Mouse (Mus musculus) hindbrain, embryonic 16.5 days (tissue): ENCODE measurements around the gene Ybx3. TPM values are rescaled to one million over a fixed set of nuclear protein-coding genes. Genes with fewer than 3 reads are reported as not detected.

Experiments used
- ATAC-seq: fragments of 200-750 bp; cut with Nextera tagmentation; 2 replicates; pipeline ENCODE4 v1.8.0; 2017; ENCODE audit warnings: moderate TSS enrichment, moderate library complexity
- H3K27ac ChIP-seq: fragments of 300-500 bp; sonication (generic); 2 replicates; pipeline ENCODE4 v1.5.1; 2014; ENCODE audit warnings: low read depth, mild to moderate bottlenecking, control low read depth, low read length, moderate library complexity
- H3K27me3 ChIP-seq: fragments of 300-500 bp; sonication (generic); replicated peaks from 2 replicates; pipeline ENCODE4 v1.6.1; 2014; ENCODE audit warnings: low read length; ENCODE audit not compliant: control insufficient read depth, insufficient read depth
- H3K36me3 ChIP-seq: fragments of 300-500 bp; sonication (generic); 2 replicates; pipeline ENCODE4 v1.6.1; 2014; ENCODE audit warnings: mild to moderate bottlenecking, low read length, moderate library complexity, mixed read lengths; ENCODE audit not compliant: control insufficient read depth, insufficient read depth
- H3K4me1 ChIP-seq: fragments of 300-500 bp; sonication (generic); 2 replicates; pipeline ENCODE4 v1.6.1; 2014; ENCODE audit warnings: low read depth, low read length; ENCODE audit not compliant: control insufficient read depth, insufficient read depth
- H3K4me2 ChIP-seq: fragments of 300-500 bp; sonication (generic); 2 replicates; pipeline ENCODE4 v1.6.1; 2014; ENCODE audit warnings: mild to moderate bottlenecking, low read length, control low read depth, moderate library complexity
- H3K4me3 ChIP-seq: fragments of 300-500 bp; sonication (generic); 2 replicates; pipeline ENCODE4 v1.5.1; 2014; ENCODE audit warnings: mild to moderate bottlenecking, low read length, control low read depth, moderate library complexity
- H3K9ac ChIP-seq: fragments of 300-500 bp; sonication (generic); 2 replicates; pipeline ENCODE4 v1.6.1; 2014; ENCODE audit warnings: low read depth, mild to moderate bottlenecking, control low read depth, low read length, moderate library complexity
- H3K9me3 ChIP-seq: fragments of 300-500 bp; sonication (generic); 2 replicates; pipeline ENCODE4 v1.6.1; 2014; ENCODE audit warnings: mild to moderate bottlenecking, low read length, moderate library complexity; ENCODE audit not compliant: control insufficient read depth
- WGBS: fragments of 180-500 bp; shearing (Covaris S2); extraction: QIAGEN DNeasy Blood & Tissue Kit; methylation state at CpG from one replicate; pipeline ENCODE4 v1.1.7; 2014; 5-methylcytosine and 5-hydroxymethylcytosine counted together
- polyA plus RNA-seq: library from polyadenylated mRNA; unstranded; fragments of >200 nt; fragmentation: Nextera tagmentation; extraction: Ambion mirVana; gene quantifications from 2 replicates; pipeline ENCODE4 v1.2.1, GENCODE M21; 2015

Ybx3 gene
- polyA plus RNA-seq, 1 experiment from 2014 or later = 23.5 TPM

- Histone ChIP-seq H3K27ac (no peak overlapping the region), H3K4me3 (no peak overlapping the region), H3K27me3 (no peaks in the 10 kb centered on the region), H3K4me2 (no peak overlapping the region), H3K9me3 (no peaks in the 10 kb centered on the region), H3K36me3 (peaks cover 32% of the 10 kb centered on the region), H3K4me1 (no peaks in the 10 kb centered on the region), H3K9ac (no peak overlapping the region)
- 88% methylated on average over 13 of the region's 13 CpGs for WGBS
- ATAC-seq = no peak
These were observed 13.5 kb downstream of the Ybx3 start for GRCm38 (mm10) chr6:131374594-131375340.

GRCm38 (mm10) chr6:131373160-131373559, 15.1 kb downstream of the Ybx3 start:
- Histone ChIP-seq H3K4me3 (no peak overlapping the region), H3K9me3 (no peaks in the 10 kb centered on the region), H3K4me2 (no peak overlapping the region), H3K9ac (no peak overlapping the region), H3K27ac (no peak overlapping the region), H3K27me3 (no peaks in the 10 kb centered on the region), H3K36me3 (peaks cover 23% of the 10 kb centered on the region), H3K4me1 (no peaks in the 10 kb centered on the region)
- no peak for ATAC-seq
- 95% methylated on average over 5 of the region's 5 CpGs for WGBS

GRCm38 (mm10) chr6:131370767-131371166, 17.5 kb downstream of the Ybx3 start:
- H3K27ac ChIP-seq = no peak overlapping the region
- H3K4me3 ChIP-seq = no peak overlapping the region
- H3K27me3 ChIP-seq = no peaks in the 10 kb centered on the region
- 97% methylated on average over 5 of the region's 5 CpGs for WGBS
- H3K9ac ChIP-seq = no peak overlapping the region
- peaks cover 24% of the 10 kb centered on the region for H3K36me3 ChIP-seq
- H3K9me3 ChIP-seq = no peaks in the 10 kb centered on the region
- no peaks in the 10 kb centered on the region for H3K4me1 ChIP-seq
- no peak for ATAC-seq
- no peak overlapping the region for H3K4me2 ChIP-seq

GRCm38 (mm10) chr6:131369866-131370616, 18.2 kb downstream of the Ybx3 start:
- Histone ChIP-seq H3K27me3 (no peaks in the 10 kb centered on the region), H3K9ac (no peak overlapping the region), H3K27ac (no peak overlapping the region), H3K4me1 (no peaks in the 10 kb centered on the region), H3K4me3 (no peak overlapping the region), H3K36me3 (peaks cover 19% of the 10 kb centered on the region), H3K9me3 (no peaks in the 10 kb centered on the region), H3K4me2 (no peak overlapping the region)
- no peak for ATAC-seq
- WGBS = 81% methylated on average over 8 of the region's 8 CpGs

- no peak overlapping the region for H3K4me3 ChIP-seq
- no peaks in the 10 kb centered on the region for H3K4me1 ChIP-seq
- no peak overlapping the region for H3K9ac ChIP-seq
- ATAC-seq = peak; percentile 61; the same call in 1 of the 2 replicates
- peaks cover 30% of the 10 kb centered on the region for H3K36me3 ChIP-seq
- no peaks in the 10 kb centered on the region for H3K27me3 ChIP-seq
- no peak overlapping the region for H3K27ac ChIP-seq
- 51% methylated on average over 4 of the region's 4 CpGs for WGBS
- no peaks in the 10 kb centered on the region for H3K9me3 ChIP-seq
- no peak overlapping the region for H3K4me2 ChIP-seq
These were observed 21.2 kb downstream of the Ybx3 start for GRCm38 (mm10) chr6:131367101-131367500.

GRCm38 (mm10) chr6:131364353-131364752, 23.9 kb downstream of the Ybx3 start:
- Histone ChIP-seq H3K4me3 (no peak overlapping the region), H3K9me3 (no peaks in the 10 kb centered on the region), H3K27me3 (no peaks in the 10 kb centered on the region), H3K9ac (no peak overlapping the region), H3K27ac (no peak overlapping the region), H3K4me2 (no peak overlapping the region), H3K36me3 (peaks cover 27% of the 10 kb centered on the region), H3K4me1 (no peaks in the 10 kb centered on the region)
- ATAC-seq = no peak
- WGBS = 92% methylated on average over 2 of the region's 2 CpGs

- Histone ChIP-seq H3K4me1 (no peaks in the 10 kb centered on the region), H3K9me3 (no peaks in the 10 kb centered on the region), H3K4me2 (no peak overlapping the region), H3K4me3 (no peak overlapping the region), H3K9ac (no peak overlapping the region), H3K27ac (no peak overlapping the region), H3K27me3 (no peaks in the 10 kb centered on the region), H3K36me3 (peaks cover 24% of the 10 kb centered on the region)
- 87% methylated on average over 7 of the region's 7 CpGs for WGBS
- ATAC-seq = no peak
These were observed 25.1 kb downstream of the Ybx3 start for GRCm38 (mm10) chr6:131362987-131363765.

- 80% methylated on average over 5 of the region's 5 CpGs for WGBS
- H3K36me3 ChIP-seq = peaks cover 15% of the 10 kb centered on the region
- no peak overlapping the region for H3K27ac ChIP-seq
- no peak overlapping the region for H3K4me3 ChIP-seq
- H3K9me3 ChIP-seq = no peaks in the 10 kb centered on the region
- no peak overlapping the region for H3K9ac ChIP-seq
- ATAC-seq = no peak
- no peaks in the 10 kb centered on the region for H3K27me3 ChIP-seq
- H3K4me1 ChIP-seq = no peaks in the 10 kb centered on the region
- no peak overlapping the region for H3K4me2 ChIP-seq
These were observed 27.6 kb downstream of the Ybx3 start for GRCm38 (mm10) chr6:131360693-131361092.

GRCm38 (mm10) chr6:131359543-131359942, 28.7 kb downstream of the Ybx3 start:
- no peaks in the 10 kb centered on the region for H3K27me3 ChIP-seq
- no peak overlapping the region for H3K4me3 ChIP-seq
- ATAC-seq = no peak
- peaks cover 12% of the 10 kb centered on the region for H3K36me3 ChIP-seq
- no peaks in the 10 kb centered on the region for H3K4me1 ChIP-seq
- H3K9ac ChIP-seq = no peak overlapping the region
- H3K27ac ChIP-seq = no peak overlapping the region
- H3K4me2 ChIP-seq = no peak overlapping the region
- 87% methylated on average over 2 of the region's 2 CpGs for whole genome bisulfite sequencing
- no peaks in the 10 kb centered on the region for H3K9me3 ChIP-seq
